In genomic region chr4:32601135-32601534, GRCm38 (mm10) we compare ENCODE assay signal across 9 mouse cellular contexts. TPM values are rescaled to one million over a fixed set of nuclear protein-coding genes. Genes with fewer than 3 reads are reported as not detected.
DNase-seq lines count a peak whose midpoint lies in the region; ATAC-seq and TF ChIP-seq lines count a peak whose summit lies in the region.
"Had no signal": no experiment of that assay in that cellular context is flagged by ENCODE, and none has a peak within 500 bp of the region (broad histone marks: within the 10 kb centered on the region; RNA-seq: fewer than 3 reads in every experiment).

No protein-coding gene starts in this region.

- WGBS in hindbrain, embryonic 10.5 days = 32% methylated on average over 12 of the region's 12 CpGs
- WGBS in hindbrain, embryonic 13.5 days = 31% methylated on average over 12 of the region's 12 CpGs
- WGBS in cerebellum, adult 2 months = 28% methylated on average over 12 of the region's 12 CpGs

- no peak for TF ChIP-seq POLR2A in cerebellum, adult 2 months (IDR thresholded peaks at IDR 0.05; ENCODE audit: borderline replicate concordance, insufficient read depth, low read length)

- no peaks in the 10 kb centered on the region for H3K9me3 ChIP-seq in hindbrain, embryonic 10.5 days
- H3K9me3 ChIP-seq in hindbrain, embryonic 13.5 days = no peaks in the 10 kb centered on the region
- H3K9me3 ChIP-seq: limb, embryonic 15.5 days had no signal

- TF ChIP-seq CTCF in cerebellum, adult 2 months (IDR thresholded peaks at IDR 0.05; ENCODE audit: borderline replicate concordance, insufficient read depth, low read depth, low read length) = no peak

- H3K4me3 ChIP-seq in hindbrain, embryonic 10.5 days = no peak overlapping the region
- no peak overlapping the region for H3K4me3 ChIP-seq in hindbrain, embryonic 13.5 days
- no peak overlapping the region for H3K4me3 ChIP-seq in cerebellum, adult 2 months (replicated peaks; ENCODE audit: insufficient read depth, low read depth, low read length)
- H3K4me3 ChIP-seq: limb, embryonic 15.5 days had no signal

- no peak overlapping the region for H3K4me2 ChIP-seq in hindbrain, embryonic 13.5 days
- H3K4me2 ChIP-seq: limb, embryonic 15.5 days had no signal

- DNase-seq in hindbrain, embryonic 10.5 days (ENCODE audit: low spot score) = peak; percentile 64
- DNase-seq in CD4-positive, CD25-positive, alpha-beta regulatory T cell, adult 2 months (ENCODE audit: low read depth, low spot score) = peak; percentile 73
- peak; percentile 22 to 33 for DNase-seq in adrenal gland, postnatal 4 days (ENCODE audit: low spot score in 2 of 2)
- peak; percentile 57 for DNase-seq in kidney, postnatal 14 days
- peak; percentile 71 for DNase-seq in naive thymus-derived CD4-positive, alpha-beta T cell, adult 2 months (ENCODE audit: low read depth)
- DNase-seq in cerebellum, adult 2 months = no peak
- DNase-seq in frontal cortex, postnatal 36 days (ENCODE audit: low spot score in 2 of 2) = no peak

- no peaks in the 10 kb centered on the region for H3K4me1 ChIP-seq in hindbrain, embryonic 10.5 days (replicated peaks)
- no peaks in the 10 kb centered on the region for H3K4me1 ChIP-seq in hindbrain, embryonic 13.5 days (replicated peaks)
- H3K4me1 ChIP-seq in cerebellum, adult 2 months (ENCODE audit: control insufficient read depth, insufficient read depth, low read length) = no peaks in the 10 kb centered on the region
- H3K4me1 ChIP-seq: limb, embryonic 15.5 days had no signal

- no peak overlapping the region for H3K9ac ChIP-seq in hindbrain, embryonic 13.5 days
- H3K9ac ChIP-seq: limb, embryonic 15.5 days had no signal

- H3K36me3 ChIP-seq in hindbrain, embryonic 10.5 days = no peaks in the 10 kb centered on the region
- no peaks in the 10 kb centered on the region for H3K36me3 ChIP-seq in hindbrain, embryonic 13.5 days
- H3K36me3 ChIP-seq: limb, embryonic 15.5 days had no signal

- H3K27me3 ChIP-seq in hindbrain, embryonic 10.5 days (ENCODE audit: insufficient read depth, poor library complexity, severe bottlenecking) = no peaks in the 10 kb centered on the region
- no peaks in the 10 kb centered on the region for H3K27me3 ChIP-seq in hindbrain, embryonic 13.5 days
- no peaks in the 10 kb centered on the region for H3K27me3 ChIP-seq in cerebellum, adult 2 months (ENCODE audit: control insufficient read depth, insufficient read depth, low read length)
- H3K27me3 ChIP-seq: limb, embryonic 15.5 days had no signal

- ATAC-seq in hindbrain, embryonic 13.5 days (ENCODE audit: low FRiP score) = no peak

- H3K27ac ChIP-seq in hindbrain, embryonic 10.5 days = no peak overlapping the region
- H3K27ac ChIP-seq in hindbrain, embryonic 13.5 days = no peak overlapping the region
- no peak overlapping the region for H3K27ac ChIP-seq in cerebellum, adult 2 months (ENCODE audit: insufficient read depth, low read length)
- H3K27ac ChIP-seq: limb, embryonic 15.5 days had no signal

RNA-seq across cellular contexts. Expression of gene Gja10, which starts 1.4 kb away (rescaled TPM):
- 0.14 TPM in 1 of 2 replicates, not detected in the other for polyA plus RNA-seq in hindbrain, embryonic 10.5 days (2016; fragmentation: Nextera tagmentation; extraction: Ambion mirVana)
- 0.12 TPM in 1 of 2 replicates, not detected in the other for polyA plus RNA-seq in hindbrain, embryonic 13.5 days (2015; fragmentation: Nextera tagmentation; extraction: Ambion mirVana)
- total RNA-seq in adrenal gland, postnatal 4 days (2021) = under 1 TPM in 1 of 2 experiments, not detected in 1; 0.23 TPM
- not detected in 2 replicates for polyA plus RNA-seq in cerebellum, adult 2 months (2012; rRNA removed)
- polyA plus RNA-seq: limb, embryonic 15.5 days had no signal

RNA-seq across cellular contexts. Expression of gene Casp8ap2, which starts 14.1 kb away (rescaled TPM):
- polyA plus RNA-seq in hindbrain, embryonic 10.5 days (2016; fragmentation: Nextera tagmentation; extraction: Ambion mirVana) = 43.2 and 77.1 TPM in 2 replicates
- 53.4 and 53.5 TPM in 2 replicates for polyA plus RNA-seq in hindbrain, embryonic 13.5 days (2015; fragmentation: Nextera tagmentation; extraction: Ambion mirVana)
- total RNA-seq in adrenal gland, postnatal 4 days (2021) = 10 to 100 TPM; 14.8 to 15.5 TPM
- 5.9 and 7.7 TPM in 2 replicates for polyA plus RNA-seq in cerebellum, adult 2 months (2012; rRNA removed)

RNA-seq across cellular contexts. Expression of gene Mdn1, which starts 55.8 kb away (rescaled TPM):
- 15.0 and 16.9 TPM in 2 replicates for polyA plus RNA-seq in hindbrain, embryonic 10.5 days (2016; fragmentation: Nextera tagmentation; extraction: Ambion mirVana)
- polyA plus RNA-seq in hindbrain, embryonic 13.5 days (2015; fragmentation: Nextera tagmentation; extraction: Ambion mirVana) = 15.8 and 17.2 TPM in 2 replicates
- total RNA-seq in adrenal gland, postnatal 4 days (2021) = 10 to 100 TPM; 26.6 to 31.8 TPM
- polyA plus RNA-seq in cerebellum, adult 2 months (2012; rRNA removed) = 38.1 and 39.1 TPM in 2 replicates

Comparison
In these comparisons a context has a peak if more than half of its experiments do, and no peak if none do; other contexts are left out.
1. DNase-seq: peak in hindbrain, embryonic 10.5 days (single experiment), CD4-positive, CD25-positive, alpha-beta regulatory T cell, adult 2 months (single experiment), adrenal gland, postnatal 4 days (2 of 2), kidney, postnatal 14 days (single experiment) and naive thymus-derived CD4-positive, alpha-beta T cell, adult 2 months (single experiment); none in cerebellum, adult 2 months (0 of 2) and frontal cortex, postnatal 36 days (0 of 2).